Mouse (Mus musculus) induced T-regulatory cell, adult 2 months (primary cell): ENCODE data around the gene Slc9a8.

Experiments used
- DNase-seq: peaks from one replicate; pipeline ENCODE4 v3.0.0-alpha.2; 2012; ENCODE audit warnings: low read depth

The Slc9a8 gene

DNA sequence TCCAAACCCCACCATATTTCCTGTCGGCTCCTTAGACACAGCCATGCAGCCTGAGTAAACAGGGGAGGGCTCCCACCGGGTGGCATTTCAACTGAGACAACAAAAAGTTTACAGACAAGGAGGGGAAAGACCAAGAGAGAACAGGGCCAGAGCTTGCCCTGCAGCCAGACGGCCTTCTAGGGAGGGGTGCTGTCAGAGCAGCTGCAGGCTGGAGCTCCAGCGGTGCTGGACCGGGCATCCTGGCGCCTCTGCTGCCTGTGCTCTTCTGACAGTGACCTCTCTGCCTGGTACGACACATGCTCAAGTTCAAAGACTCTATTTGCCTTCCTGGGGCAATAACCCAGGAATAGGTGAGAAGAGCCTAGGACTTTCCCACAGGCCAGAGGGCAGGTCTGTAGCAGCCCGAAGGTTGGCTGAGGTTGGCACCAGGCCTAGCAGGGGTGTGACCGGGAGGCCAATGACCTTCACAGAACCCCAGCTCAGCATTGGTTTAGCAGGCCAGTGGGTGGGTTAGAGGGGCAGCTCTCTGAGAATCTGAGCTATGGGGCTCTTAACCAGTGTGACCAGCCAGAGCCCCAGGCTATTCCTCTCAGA lies 5.4 kb upstream of the Slc9a8 start:
- no peak for DNase-seq

DNA sequence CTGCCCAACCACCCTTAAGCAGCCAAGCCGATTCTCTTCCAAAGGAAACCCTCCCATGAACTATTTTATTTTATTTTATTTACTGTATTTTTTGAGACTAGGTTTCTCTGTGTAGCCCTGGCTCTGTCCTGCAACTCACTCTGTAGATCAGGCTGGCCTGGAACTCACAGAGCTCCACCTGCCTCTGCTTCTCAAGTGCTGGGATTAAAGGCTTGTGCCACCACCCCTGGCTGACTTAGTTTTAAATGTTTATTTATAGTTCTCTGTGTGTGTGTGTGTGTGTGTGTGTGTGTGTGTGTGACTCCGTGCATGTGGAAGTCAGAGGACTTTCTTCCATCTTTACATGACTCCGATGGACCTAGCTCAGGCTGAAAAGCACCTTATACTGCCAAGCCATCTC lies 4.5 kb upstream of the Slc9a8 start:
- no peak for DNase-seq

DNA sequence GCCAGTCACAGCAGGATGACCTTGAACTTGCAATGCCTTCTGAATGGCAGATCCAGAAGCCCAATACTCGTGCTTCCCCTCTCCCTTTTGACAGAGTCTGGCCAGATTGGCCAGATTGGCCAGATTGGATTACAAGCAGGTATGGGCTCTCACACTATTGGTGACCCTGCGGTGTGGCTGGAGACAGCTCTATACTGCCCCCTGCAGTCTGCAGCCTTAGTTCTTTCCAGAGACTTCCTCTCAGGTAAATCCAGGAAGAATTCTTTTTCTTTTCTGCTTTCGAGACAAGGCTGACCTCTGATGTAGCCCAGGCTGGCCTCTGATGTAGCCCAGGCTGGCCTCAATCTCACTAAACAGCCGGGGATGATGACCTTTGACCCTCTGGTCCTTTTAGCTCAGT lies 3.8 kb upstream of the Slc9a8 start:
- DNase-seq, result peak; percentile 77

DNA sequence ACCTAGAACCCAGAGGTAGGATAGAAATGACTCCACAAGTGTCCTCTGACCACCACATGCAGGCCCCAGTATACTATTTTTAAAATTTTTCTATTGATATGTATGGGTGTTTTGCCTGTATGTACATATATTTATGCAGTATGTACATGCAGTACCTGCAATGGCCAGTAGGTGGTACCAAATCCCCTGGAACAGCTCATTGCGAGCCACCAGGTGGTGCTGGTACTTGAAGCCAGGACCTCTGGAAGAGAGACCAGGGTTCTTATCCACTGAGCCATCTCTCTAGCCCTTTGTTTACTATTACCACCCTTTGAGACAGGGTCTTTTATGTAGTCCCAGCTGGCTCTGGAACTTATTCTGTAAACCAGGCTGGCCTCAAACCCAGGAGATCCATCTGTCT lies 2.3 kb upstream of the Slc9a8 start:
- peak; percentile 96 for DNase-seq

DNA sequence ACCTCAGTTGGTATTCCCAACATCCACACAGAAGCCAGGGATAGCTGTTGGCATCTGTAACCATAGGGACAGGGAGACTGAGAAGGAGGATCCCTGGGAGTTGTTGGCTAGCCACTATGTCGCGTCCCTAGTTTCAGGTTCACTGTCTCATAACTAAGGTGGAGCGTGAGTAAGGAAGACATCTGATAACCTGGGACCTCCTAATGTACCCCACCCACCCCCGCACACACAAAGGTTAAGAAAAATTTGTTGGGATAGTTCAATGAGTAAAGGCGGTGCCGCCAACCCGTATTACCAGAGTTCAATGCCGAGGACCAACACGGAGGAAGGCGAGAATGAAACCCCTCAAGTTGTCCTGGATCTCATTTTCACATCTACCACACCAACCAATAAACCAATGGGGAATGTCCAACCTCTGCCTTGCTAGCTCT lies 686 bp upstream of the Slc9a8 start:
- DNase-seq, result no peak

DNA sequence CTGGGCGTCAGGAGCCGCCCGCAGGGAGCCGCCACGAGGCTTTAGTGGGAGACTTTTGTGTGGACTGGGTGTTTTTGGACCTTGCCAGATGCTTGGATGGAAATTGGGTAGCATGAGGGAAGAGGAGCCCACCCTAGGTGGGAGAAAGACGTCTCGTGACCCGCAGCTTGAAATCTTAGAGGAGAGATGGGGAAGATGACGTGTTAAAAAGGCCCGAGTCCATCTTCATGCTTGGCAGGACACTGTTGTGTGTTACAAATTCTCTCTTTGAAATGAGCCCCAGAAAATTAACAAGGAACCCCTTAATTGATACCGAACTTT lies 598 bp downstream of the Slc9a8 start:
- no peak for DNase-seq

DNA sequence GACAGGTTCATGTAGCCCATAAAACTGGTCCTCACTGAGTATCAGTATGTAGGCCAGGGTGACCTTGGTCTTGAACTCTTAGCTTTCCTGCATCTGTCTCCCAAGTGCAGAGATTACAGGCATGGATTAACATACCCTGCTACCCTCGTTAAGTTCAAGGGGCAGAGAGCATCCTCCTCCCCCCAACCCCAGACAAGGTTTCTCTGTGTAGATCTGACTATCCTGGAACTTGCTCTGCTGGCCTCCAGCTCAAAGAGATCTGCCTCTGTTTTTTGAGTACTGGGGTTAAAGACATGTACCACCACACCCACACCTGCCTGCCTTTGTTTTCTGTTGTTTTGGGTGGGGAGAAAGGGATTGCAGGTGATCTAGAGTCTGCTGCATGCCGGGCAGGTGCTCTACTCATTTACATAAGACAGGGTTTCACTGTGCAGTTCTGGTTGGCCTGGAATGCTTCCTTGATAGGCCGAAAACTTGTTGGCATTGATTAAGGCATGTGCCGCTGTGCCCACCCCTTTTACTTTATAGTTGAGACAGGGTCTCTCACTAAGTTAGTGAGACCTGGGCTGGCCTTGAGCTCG lies 1.6 kb downstream of the Slc9a8 start:
- DNase-seq, result no peak

DNA sequence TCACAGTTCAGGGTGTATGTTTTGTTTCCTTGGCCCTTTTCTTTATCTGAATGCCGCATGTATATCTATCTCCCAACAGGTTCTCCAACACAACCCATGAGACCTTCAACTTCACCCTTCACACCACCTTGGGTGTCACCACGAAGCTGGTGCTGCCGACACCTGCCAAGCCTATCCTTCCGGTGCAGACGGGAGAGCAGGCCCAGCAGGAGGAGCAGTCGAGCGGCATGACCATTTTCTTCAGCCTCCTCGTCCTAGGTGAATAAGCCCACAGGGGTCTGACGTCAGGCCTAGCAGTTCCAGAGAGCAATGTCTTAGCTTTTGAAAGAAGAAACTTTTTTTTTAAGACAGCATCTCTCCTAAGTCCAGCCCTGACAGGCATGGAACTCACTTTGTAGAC lies 2.5 kb downstream of the Slc9a8 start:
- DNase-seq, result peak; percentile 26

DNA sequence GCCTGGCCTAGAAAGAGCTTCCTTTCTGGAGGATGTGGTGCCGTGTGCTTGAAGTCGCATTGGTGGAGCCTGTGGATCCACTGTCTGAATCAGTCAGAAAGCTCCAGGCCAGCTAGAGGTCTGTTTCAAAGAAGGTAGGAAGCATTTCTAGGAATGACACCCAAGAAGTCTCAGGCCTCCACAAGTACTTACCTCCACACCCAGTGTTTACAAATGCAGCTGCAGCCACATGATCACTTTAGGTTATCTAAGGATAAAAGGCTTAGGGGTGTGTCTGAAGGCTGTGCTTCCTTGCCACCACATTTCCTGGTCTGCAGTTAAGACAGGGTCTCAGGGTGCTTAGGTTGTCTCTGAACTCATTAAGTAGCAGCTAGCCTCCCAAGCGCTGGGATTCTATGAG lies 3.0 kb downstream of the Slc9a8 start:
- no peak for DNase-seq

DNA sequence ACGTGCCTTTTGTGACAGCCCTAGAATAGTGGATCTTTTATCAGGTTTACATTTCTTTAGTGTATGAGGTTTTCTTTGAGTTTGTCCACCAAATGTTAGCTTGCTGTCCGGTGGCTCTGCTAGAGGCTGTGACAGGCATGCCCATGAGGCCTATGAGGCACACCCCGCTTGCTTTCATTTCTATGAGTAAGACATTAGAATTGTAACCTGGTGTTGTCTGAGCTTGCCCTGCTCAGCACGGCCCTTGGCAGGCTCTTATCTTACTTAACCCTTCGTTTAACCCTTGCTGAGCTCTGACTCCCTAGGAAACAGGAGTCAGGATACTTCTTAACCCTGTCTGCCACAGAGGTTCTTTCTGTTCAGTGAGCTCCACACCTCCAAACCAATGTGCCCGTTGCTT lies 3.9 kb downstream of the Slc9a8 start:
- no peak for DNase-seq

DNA sequence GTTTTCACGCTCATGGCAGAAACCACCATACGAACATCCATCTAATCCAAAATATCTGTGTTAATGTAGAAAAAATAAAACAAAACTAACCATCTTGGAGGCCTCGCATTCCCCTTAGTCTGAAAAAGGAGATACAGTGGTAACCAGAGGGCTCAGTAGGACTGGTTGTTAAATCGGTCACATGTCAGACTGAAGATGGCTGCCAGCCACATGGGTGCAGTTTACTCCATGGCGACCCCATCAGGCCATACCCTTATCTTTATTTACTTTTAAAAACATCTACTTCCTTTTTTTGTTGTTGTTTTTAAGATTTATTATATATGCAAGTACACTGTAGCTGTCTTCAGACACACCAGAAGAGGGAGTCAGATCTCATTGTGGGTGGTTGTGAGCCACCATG lies 8.1 kb downstream of the Slc9a8 start:
- no peak for DNase-seq

DNA sequence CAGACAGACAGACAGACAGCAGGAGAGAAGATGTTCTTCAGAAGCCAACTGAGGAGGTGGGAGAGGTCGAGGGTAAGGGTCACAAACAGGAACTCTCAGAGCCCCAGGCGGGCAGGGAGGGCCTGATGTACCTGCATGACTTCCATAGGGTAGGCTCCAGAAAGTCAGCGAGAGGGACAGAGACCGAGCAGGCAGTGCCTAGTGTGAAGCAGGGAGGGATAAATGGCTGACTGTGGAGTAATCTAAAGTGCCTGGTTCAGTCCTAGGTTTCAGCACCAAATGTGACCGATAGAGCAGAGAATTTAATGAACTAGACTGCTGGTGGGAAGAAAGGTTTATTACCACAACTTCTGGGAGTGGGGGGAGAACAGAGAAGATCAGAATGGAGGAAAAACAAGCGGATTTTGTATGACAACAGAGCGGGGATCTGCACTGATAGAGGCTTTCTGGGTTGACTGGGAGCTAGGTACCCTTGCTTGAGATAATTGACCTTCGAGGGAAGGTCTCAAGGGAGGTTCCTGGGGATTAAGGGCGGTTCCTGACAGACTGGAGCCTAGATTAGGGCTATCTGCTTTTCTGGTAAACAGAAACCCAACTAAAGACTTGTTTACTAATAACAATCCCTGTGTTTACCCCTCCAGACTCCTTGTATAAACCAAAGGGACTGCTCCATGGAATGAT lies 9.4 kb downstream of the Slc9a8 start:
- DNase-seq, result no peak

DNA sequence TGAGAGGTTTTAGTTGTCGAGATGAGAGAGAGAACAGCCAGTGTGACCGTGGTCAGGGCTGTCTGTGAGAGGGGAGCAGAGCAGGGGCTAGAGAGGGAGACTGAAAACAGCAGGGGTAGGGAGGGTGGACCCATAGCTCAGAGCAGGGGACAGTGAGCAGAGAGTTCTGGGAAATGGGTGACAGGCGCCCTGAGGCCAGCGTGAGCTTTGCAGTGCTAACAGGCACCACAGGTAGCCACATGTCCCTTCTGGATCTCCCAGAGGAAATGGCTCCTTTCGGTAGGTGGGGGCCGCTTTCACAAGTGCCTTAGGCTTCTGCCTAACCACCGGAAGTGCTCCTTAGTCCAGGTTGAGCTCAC lies 9.9 kb downstream of the Slc9a8 start:
- no peak for DNase-seq

DNA sequence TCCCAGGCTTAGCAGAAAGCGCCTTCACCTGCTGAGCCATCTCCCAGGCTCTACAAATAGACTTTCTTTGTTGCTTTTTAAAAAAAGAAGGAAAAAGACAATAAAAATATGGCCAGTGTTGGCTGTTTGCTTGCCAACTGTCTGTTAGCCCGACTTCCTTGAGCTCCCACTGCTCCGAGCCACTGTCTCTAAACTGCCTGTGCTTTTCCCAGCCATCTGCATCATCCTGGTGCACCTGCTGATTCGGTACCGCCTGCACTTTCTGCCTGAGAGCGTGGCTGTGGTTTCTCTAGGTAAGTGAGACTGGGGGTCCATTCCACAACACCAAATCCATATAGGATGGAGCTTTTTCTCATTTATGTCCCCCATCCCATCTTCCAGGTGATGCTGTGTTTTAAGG lies 13.1 kb downstream of the Slc9a8 start:
- DNase-seq, result no peak

DNA sequence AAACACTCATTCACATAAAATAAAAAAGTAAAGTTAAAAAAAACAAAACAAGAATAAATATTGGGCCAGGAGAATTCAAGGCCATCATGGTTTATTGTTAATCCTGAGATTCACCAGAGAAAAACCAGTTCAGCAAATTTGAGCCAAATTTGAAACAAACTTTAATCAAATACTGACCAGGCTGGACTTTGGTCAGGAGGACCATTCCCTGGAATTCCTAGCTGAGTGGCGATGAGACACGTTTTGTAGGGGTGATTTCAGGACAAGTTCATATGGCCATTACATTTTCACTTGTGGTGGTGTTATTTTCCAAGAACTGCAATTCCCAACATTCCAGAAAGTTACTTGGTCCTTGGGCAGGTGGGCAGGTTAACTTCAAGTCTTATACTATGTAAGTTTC lies 14.1 kb downstream of the Slc9a8 start:
- DNase-seq, result no peak

DNA sequence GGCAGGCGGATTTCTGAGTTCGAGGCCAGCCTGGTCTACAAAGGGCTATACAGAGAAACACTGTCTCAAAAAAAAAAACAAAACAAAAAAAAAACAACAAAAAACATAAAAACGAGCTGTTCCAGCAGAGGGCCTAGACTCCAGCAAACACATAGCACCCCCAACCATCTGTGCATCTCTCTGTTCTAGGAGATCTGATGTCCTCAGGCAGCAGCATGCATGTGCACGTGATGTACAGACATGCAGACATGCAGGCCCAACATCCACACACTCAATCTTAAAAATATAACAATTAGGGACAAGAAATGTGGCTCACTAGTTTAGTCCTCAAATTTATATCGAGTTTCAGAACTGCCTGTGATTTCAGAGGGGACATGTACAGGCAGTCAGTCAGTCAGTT lies 14.9 kb downstream of the Slc9a8 start:
- DNase-seq, result no peak

DNA sequence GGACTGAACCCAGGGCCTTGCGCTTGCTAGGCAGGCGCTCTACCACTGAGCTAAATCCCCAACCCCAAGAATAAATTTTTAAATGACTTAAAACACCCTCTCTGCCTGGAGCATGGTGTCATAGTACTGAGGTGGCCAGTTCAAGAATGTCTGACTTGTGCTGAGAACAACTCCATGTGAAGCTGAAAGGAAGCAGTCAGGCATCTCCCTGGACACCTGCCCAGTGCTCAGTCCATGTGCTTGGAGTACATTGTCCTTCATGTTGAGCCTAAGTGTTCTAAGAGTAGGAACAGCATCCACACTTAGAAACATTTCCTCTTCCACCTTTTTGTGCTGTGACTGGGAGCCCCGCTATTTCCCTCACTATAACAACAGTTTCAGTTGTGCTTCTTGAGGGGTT lies 17.9 kb downstream of the Slc9a8 start:
- no peak for DNase-seq

DNA sequence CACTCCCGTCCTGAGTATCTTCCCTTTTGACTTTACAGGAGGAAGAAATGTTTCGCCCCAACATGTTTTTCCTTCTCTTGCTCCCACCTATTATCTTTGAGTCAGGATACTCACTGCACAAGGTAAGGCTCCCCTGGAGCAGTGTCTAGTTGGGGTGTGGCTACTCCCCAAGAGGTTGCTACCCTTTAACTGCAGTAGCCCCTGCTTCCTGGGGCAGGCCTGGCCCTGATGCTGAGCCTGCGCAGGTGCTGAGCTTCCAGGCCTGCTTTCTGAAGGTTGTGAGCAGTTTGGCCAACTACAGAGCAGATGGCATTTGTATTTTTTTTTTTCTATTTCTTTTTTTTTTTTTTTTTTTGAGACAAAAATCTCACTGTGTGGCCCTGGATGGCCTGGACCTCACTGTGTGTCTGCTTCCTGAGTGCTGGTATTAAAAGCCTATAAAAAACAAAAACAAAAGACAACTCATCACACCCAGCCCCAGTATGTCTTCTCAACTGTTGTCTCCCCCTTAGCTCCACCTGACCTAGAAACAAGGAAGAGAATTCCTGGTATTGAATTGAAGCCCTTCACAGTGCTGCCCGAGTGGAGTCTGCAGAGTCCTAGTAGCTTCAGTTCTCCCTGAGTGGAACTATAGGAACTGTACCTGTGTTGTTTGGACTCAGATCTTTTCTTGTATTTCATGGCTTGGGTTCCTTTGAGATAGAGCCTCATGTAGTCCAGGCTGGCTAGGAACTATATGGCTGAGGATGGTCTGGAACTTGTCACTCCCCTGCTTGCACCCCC lies 22.1 kb downstream of the Slc9a8 start:
- DNase-seq, result no peak

DNA sequence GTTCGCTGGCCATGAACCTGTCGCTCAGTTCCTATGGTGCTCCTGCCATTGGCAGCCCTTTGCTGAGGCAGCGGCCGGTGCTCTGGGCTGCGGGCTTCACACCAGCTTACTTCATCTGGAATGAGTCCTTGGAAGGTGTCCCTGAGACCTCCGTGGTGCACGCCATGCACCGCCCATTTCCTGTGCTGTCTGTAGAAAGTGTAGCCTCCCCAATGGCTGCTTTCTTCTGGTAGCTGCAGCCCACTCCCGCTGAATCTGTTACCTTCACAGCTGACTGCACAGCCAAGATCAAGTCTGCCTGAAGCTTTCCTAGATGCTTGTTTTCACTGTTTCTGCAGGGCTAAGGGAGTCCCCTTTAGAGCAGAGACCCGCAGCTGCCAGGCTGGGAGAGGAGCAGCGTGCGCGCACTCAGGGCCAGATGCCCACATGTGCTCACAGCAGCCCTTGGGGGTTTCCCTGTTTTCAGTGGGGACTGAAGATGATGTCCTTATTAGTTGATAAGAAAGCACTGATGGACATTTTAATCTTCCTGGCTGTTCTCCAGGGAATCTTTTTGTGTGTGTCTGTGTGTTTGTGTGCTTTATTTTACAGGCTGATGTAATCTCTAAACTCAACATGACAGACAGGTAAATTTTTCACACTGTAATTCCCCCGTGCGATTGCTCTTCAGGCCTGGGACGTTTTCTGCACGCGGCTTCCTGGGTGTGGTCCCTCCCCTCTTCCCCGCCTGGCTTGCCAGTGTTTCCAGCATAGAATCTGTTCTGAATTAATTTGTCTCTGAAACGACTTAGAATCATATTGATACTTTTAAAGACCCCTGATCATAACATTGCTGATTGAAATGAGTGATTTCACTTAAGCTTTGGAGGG lies 24.6 kb downstream of the Slc9a8 start:
- peak; percentile 64 for DNase-seq

DNA sequence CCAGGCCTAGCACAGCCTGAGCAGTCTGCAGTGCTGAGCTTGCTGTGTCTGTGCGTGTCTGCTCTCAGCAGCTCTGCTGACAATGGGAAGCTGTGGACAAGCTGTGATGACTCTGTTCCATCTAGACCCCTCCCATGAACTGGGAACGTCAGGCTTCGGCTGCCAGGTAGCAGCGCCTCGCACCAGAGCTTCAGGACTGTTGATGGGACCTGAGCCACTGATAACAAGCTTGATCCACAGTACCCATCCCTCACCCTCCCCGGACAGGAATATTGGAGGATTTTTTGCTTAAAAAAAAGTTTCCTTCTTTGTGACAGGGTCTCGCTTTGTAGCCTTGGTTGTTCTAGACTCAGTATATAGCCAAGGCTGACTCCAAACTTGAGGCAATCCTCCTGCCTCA lies 25.7 kb downstream of the Slc9a8 start:
- DNase-seq, result no peak

DNA sequence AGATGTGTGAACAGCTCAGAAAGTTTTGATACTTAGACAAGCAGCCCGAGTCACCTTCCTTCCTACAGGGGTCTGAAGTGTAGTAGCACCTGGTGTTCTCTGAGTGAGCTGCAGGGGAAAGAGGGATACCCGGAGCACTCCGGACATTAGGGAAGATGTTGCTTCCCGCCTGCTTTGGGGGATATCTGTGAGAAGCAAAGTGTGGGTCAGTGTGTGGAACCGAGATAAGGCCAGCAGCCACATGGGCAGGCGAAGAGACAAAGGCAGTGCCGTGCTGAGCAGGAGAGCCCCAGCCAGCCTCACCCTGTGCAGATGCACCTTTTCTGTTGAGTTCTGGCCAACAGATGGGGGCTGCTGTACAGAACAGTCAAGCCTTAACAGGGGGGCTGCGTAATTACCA lies 26.1 kb downstream of the Slc9a8 start:
- no peak for DNase-seq
